Mouse (Mus musculus) monocyte, adult 2 months (primary cell): ENCODE data around the gene Stx4a.

ENCODE experiments used
- DNase-seq, 2 experiments: peaks; one replicate each; pipeline ENCODE4 v3.0.0; 2022; ENCODE audit warnings: low spot score in 2 of 2, low read depth in 1 of 2

Stx4a gene

GRCm38 (mm10) chr7:127898179-127898956, 74.3 kb downstream of the Stx4a start:
- DNase-seq, result no peak
